Mouse (Mus musculus) forebrain, embryonic 14.5 days (tissue): ENCODE results near the gene Gnpnat1. TPM values are rescaled to one million over a fixed set of nuclear protein-coding genes. Genes with fewer than 3 reads are reported as not detected.

ENCODE experiments used
- ATAC-seq: fragments of 200-750 bp; cut with Nextera tagmentation; 2 replicates; pipeline ENCODE4 v1.8.0; 2017; ENCODE audit warnings: mild to moderate bottlenecking, moderate library complexity
- DNase-seq: peaks from one replicate; pipeline ENCODE4 v3.0.0-alpha.2; 2015; ENCODE audit warnings: low spot score
- H3K27ac ChIP-seq: fragments of 300-500 bp; sonication (generic); 2 replicates; pipeline ENCODE4 v1.5.1; 2014; ENCODE audit warnings: low read depth, mild to moderate bottlenecking, control low read depth, low read length, moderate library complexity
- H3K27me3 ChIP-seq: fragments of 300-500 bp; sonication (generic); replicated peaks from 2 replicates; pipeline ENCODE4 v1.6.1; 2014; ENCODE audit warnings: low read length, control low read depth, mixed read lengths; ENCODE audit not compliant: control insufficient read depth, insufficient read depth
- H3K36me3 ChIP-seq: fragments of 300-500 bp; sonication (generic); 2 replicates; pipeline ENCODE4 v1.6.1; 2014; ENCODE audit warnings: low read length, control low read depth; ENCODE audit not compliant: control insufficient read depth, insufficient read depth
- H3K4me1 ChIP-seq: fragments of 300-500 bp; sonication (generic); 2 replicates; pipeline ENCODE4 v1.6.1; 2014; ENCODE audit warnings: antibody characterized with exemption, low read length, control low read depth; ENCODE audit not compliant: control insufficient read depth, insufficient read depth
- H3K4me2 ChIP-seq: fragments of 300-500 bp; sonication (generic); 2 replicates; pipeline ENCODE4 v1.6.1; 2014; ENCODE audit warnings: mild to moderate bottlenecking, control low read depth, low read length
- H3K4me3 ChIP-seq: fragments of 300-500 bp; sonication (generic); 2 replicates; pipeline ENCODE4 v1.5.1; 2014; ENCODE audit warnings: low read depth, low read length, control low read depth
- H3K9ac ChIP-seq: fragments of 300-500 bp; sonication (generic); 2 replicates; pipeline ENCODE4 v1.6.1; 2014; ENCODE audit warnings: mild to moderate bottlenecking, low read length, control low read depth, moderate library complexity
- H3K9me3 ChIP-seq: fragments of 300-500 bp; sonication (generic); replicated peaks from 2 replicates; pipeline ENCODE4 v1.6.1; 2016; ENCODE audit warnings: low read length, control low read depth, mixed read lengths; ENCODE audit not compliant: control insufficient read depth
- WGBS: fragments of 180-500 bp; shearing (Covaris S2); extraction: QIAGEN DNeasy Blood & Tissue Kit; methylation state at CpG from one replicate; pipeline ENCODE4 v1.1.7; 2014; 5-methylcytosine and 5-hydroxymethylcytosine counted together
- polyA plus RNA-seq: library from polyadenylated mRNA; unstranded; fragments of >200 nt; fragmentation: Nextera tagmentation; extraction: Ambion mirVana; gene quantifications from 2 replicates; pipeline ENCODE4 v1.2.1, GENCODE M21; 2014

The Gnpnat1 gene
- polyA plus RNA-seq, 1 experiment from 2014 or later = 29.5 TPM

DNA sequence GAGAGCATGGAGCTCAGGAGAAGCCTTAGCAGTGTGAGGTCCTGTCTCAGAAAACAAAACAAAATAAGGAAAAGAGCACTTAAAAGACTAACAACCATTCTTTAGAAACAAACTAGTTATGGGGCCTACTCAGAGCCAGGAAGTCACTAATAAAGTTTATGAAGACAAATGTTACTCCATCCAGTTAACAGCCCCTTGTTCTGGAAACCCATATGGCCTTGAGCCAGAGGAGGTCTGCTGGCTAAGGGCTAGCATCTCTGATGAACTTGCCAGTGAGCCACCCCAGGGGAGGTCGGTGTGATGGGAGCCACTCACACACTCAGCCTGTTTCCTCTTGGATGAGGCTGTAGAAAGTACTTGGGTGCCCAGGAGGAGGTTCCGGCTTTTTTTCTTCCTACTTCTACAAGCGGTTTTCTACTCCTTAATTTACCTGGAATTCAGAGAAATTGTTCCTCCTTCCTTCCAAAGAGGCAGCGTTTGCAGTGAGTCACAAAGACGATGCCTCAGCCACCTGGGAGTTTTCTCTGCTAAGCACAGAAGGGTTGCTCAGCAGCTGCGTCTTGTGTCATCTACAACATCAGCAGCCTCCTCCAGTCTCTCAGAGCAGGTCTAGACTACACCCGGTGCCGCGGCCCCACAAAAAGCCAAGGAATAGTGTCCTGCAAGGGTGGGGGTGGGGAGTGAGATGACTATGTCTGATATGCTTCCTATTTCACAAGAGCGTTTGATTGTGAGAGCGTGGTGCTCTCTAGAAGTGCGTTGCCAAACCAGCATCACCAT, 38.3 kb upstream of the Gnpnat1 start:
- H3K4me1 ChIP-seq = no peaks in the 10 kb centered on the region
- ATAC-seq (no peak), DNase-seq (no peak)
- no peaks in the 10 kb centered on the region for H3K36me3 ChIP-seq
- H3K27ac ChIP-seq = no peak overlapping the region
- WGBS = 76% methylated on average over 12 of the region's 12 CpGs
- H3K9me3 ChIP-seq = no peaks in the 10 kb centered on the region
- no peak overlapping the region for H3K9ac ChIP-seq
- no peak overlapping the region for H3K4me2 ChIP-seq
- H3K4me3 ChIP-seq = no peak overlapping the region
- no peaks in the 10 kb centered on the region for H3K27me3 ChIP-seq

DNA sequence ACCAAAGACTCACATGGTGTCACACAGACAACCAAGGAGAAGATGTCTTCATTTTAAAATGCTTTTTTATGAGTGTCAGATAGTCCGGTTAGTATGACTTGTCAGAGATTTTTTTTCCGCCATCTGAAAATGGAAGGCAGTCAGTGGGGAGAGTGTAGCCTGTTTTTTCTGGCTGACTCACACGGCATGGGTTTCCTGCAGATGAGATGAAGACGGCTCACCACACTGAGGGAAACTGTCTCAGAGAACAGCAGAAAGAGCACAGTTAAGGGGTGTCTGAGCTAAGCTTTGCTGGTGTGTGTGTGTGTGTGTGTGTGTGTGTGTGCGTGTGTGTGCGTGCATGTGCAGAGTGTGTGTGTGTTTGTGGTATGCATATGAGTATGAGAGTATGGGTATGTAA, 36.6 kb upstream of the Gnpnat1 start:
- Histone ChIP-seq H3K27ac (no peak overlapping the region), H3K27me3 (no peaks in the 10 kb centered on the region), H3K9me3 (no peaks in the 10 kb centered on the region), H3K9ac (no peak overlapping the region), H3K4me2 (no peak overlapping the region), H3K4me1 (no peaks in the 10 kb centered on the region), H3K36me3 (no peaks in the 10 kb centered on the region), H3K4me3 (no peak overlapping the region)
- no peak for DNase-seq
- WGBS = 84% methylated on average over 6 of the region's 6 CpGs
- ATAC-seq = no peak

DNA sequence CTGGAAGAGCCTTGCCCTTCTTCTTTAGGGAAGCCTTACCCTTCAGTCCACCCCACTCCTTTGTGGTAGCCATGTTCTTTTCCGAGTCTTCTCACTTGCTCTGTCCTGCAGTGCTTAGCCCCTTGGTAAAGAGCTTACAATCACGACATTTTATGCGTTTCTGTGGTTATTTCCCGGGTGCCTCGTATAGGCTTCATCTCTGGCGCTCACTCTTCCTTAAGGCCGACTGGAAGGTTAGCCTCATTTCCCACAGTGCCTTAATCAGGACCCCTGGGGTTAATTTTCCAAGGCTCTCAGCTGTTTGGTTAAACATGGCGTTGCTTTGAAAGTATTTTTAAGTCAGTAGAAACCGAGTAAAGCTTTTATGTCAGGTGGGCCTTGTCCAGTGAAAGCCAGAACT, 34.7 kb upstream of the Gnpnat1 start:
- Histone ChIP-seq H3K4me1 (no peaks in the 10 kb centered on the region), H3K9ac (no peak overlapping the region), H3K27ac (no peak overlapping the region), H3K4me3 (no peak overlapping the region), H3K36me3 (no peaks in the 10 kb centered on the region), H3K27me3 (no peaks in the 10 kb centered on the region), H3K9me3 (no peaks in the 10 kb centered on the region), H3K4me2 (no peak overlapping the region)
- no peak for DNase-seq
- WGBS = 78% methylated on average over 9 of the region's 9 CpGs
- no peak for ATAC-seq

DNA sequence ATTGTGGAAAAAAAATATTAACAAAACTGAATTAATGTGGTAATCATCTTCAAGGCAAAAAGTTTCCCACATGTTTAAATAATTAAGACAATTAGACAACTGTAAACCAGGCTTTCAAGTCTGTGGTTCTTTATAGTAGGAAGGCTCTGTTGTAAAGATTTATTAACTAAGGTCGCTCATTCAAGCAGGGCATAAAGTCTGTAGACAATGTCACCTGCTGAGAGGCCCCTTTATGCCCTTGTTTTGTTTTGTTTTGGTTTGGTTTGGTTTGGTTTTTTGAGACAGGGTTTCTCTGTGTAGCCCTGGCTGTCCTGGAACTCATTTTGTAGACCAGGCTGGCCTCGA, 34.2 kb upstream of the Gnpnat1 start:
- 58% methylated on average over 1 of the region's 2 CpGs for WGBS
- no peak for DNase-seq

DNA sequence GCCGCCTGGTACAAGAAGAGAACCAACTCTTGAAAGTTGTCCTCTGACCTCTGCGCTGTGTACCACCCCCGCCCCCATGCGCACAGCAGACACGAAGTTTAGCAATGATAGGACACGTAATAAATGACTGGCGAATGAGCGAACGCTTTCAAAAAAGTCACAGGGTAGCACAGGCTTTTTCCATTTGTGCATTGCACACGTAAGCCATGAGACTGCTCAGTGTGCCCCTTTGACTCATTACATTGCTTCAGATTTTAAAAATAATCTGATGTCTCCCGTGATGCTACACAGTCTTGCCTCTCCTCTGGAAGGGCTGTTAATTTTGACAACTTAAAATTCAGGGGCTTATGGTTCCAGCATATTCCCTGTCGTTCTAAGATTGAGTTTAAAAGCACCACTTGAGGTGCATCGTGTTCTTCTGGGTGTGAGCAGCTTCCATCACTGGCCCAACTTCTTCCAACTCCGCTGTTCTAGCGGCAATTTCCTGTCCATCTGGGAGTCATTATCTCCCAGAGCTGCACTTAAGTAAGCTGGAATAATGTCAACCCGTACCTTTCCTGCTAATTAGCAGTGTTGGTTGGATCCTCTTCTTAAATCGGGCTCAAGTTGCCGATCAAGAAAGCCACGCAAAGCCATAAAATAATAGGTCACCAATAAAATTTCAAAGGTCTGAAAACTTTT, 33.7 kb upstream of the Gnpnat1 start:
- DNase-seq = no peak
- Histone ChIP-seq H3K4me3 (no peak overlapping the region), H3K27me3 (no peaks in the 10 kb centered on the region), H3K36me3 (no peaks in the 10 kb centered on the region), H3K4me1 (no peaks in the 10 kb centered on the region), H3K9ac (no peak overlapping the region), H3K27ac (no peak overlapping the region), H3K4me2 (no peak overlapping the region), H3K9me3 (no peaks in the 10 kb centered on the region)
- no peak for ATAC-seq
- 86% methylated on average over 19 of the region's 19 CpGs for WGBS

More for the DNA sequence above, 34.2 kb upstream of the Gnpnat1 start:
- Histone ChIP-seq H3K9ac (no peak overlapping the region), H3K36me3 (no peaks in the 10 kb centered on the region), H3K27me3 (no peaks in the 10 kb centered on the region), H3K4me2 (no peak overlapping the region), H3K4me3 (no peak overlapping the region), H3K27ac (no peak overlapping the region), H3K4me1 (no peaks in the 10 kb centered on the region), H3K9me3 (no peaks in the 10 kb centered on the region)
- ATAC-seq = no peak

DNA sequence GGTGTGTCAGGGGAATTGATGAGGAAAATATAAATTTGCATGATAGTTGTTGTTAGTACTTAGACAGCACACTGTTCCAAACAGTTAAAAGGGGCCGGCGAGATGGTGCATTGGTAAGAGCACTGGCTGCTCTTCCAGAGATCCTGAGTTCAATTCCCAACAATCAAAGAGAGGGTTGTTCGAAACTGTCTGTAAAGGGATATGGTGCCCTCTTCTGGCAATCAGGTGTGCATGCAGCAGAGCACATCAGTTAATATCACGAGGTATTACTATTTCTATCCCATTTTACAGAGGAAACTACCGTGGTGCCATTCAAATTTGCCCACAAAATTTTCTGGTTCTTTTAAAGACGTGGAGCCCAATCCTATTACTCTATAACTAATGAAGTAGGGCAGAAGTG, 29.5 kb upstream of the Gnpnat1 start:
- DNase-seq (no peak), ATAC-seq (no peak)
- 67% methylated on average over 6 of the region's 6 CpGs for WGBS
- H3K9ac ChIP-seq = no peak overlapping the region
- H3K36me3 ChIP-seq = no peaks in the 10 kb centered on the region
- H3K27ac ChIP-seq = no peak overlapping the region
- H3K4me2 ChIP-seq = no peak overlapping the region
- H3K27me3 ChIP-seq = no peaks in the 10 kb centered on the region
- no peak overlapping the region for H3K4me3 ChIP-seq
- H3K9me3 ChIP-seq = peaks cover 7% of the 10 kb centered on the region; the same call in 1 of the 2 replicates
- H3K4me1 ChIP-seq = no peaks in the 10 kb centered on the region

DNA sequence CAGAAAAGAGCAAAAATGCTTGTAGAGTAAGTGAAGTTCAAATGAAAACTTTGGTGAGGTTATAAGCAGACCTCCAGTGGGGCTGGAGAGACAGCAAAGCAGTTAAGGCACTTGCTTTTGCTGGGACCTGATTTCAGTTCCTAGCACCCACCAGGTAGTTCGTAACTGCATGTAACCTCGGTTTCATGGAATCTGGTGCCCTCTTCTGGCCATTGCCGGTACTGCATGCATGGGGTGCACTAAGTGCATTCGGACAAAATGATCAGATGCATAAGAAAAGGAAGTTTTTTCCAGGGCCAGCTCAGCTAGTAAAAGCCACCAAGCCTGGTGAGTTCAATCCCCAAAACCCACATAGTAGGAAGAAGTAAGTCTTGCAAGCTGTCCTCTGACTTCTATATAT, 27.3 kb upstream of the Gnpnat1 start:
- H3K36me3 ChIP-seq = no peaks in the 10 kb centered on the region
- H3K4me2 ChIP-seq = no peak overlapping the region
- 79% methylated on average over 4 of the region's 4 CpGs for WGBS
- H3K9ac ChIP-seq = no peak overlapping the region
- H3K9me3 ChIP-seq = peaks cover 7% of the 10 kb centered on the region; the same call in 1 of the 2 replicates
- ATAC-seq = no peak
- H3K27ac ChIP-seq = no peak overlapping the region
- H3K27me3 ChIP-seq = no peaks in the 10 kb centered on the region
- no peak for DNase-seq
- H3K4me1 ChIP-seq = no peaks in the 10 kb centered on the region
- no peak overlapping the region for H3K4me3 ChIP-seq

DNA sequence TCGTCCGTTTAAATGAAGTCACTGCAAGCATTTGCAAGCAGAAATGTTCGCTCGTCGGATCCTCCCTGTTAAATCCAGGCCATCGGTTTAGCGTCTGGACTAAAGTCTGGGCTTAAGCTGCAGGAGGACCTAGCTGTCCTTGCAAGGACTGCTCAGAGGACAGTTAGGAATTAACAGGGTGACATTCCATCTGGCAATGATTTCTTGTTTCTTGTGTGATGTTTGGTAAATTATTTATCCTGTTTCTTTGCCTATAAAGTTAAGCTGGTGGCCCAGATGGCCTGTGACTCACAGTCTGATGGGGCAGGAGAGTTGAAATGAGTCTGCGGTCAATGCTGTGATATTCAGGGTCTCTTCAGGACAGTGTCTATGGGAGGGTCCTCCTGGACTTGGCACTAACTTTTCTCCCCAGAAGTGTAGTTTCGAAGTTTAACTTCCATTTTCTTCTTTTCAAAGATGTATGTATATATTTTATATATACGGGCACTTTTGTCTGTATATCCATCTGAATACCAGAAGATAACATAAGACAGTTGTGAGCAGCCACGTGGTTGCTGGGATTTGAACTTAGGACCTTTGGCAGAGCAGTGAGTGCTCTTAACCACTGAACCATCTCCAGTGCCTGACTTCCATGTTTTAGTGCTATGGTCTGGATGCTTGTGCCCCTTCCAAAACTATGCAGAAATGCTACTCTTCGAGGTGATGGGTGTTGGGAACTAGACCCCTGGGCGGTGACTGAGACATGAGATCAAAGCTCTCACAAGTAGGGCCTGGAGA, 25.5 kb upstream of the Gnpnat1 start:
- Histone ChIP-seq H3K4me2 (no peak overlapping the region), H3K4me3 (no peak overlapping the region), H3K27me3 (no peaks in the 10 kb centered on the region), H3K4me1 (no peaks in the 10 kb centered on the region), H3K27ac (no peak overlapping the region), H3K9ac (no peak overlapping the region), H3K36me3 (no peaks in the 10 kb centered on the region), H3K9me3 (peaks cover 7% of the 10 kb centered on the region; the same call in 1 of the 2 replicates)
- DNase-seq = no peak
- WGBS = 94% methylated on average over 13 of the region's 13 CpGs
- ATAC-seq = no peak
